Mouse (Mus musculus): ENCODE data around the gene B230307C23Rik.
"Not testable (repeated sequence)": the region's sequence is repeated elsewhere in the genome, so short reads cannot be mapped to it uniquely, and the experiment has no call there.

The B230307C23Rik gene

DNA sequence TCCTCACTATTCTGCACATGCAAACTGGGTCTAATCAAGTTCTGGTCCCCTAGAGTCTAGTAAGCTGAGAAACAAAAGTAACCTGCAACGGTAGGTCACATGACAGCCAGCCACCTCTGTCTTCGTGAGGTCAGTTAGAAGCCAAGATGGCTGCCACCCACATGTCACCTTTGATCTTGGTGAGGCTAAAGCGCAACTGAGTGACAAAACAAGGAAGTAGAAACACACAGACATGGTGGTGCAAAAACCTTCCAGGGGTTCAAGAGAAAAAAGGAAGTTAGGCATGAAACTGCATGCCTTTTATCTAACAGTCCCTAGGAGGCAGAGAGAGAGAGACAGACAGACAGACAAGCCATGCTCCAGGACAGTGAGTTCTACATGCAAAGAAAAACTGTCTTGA is 25.0 kb downstream of the B230307C23Rik start:
- DNase-seq: no peak

DNA sequence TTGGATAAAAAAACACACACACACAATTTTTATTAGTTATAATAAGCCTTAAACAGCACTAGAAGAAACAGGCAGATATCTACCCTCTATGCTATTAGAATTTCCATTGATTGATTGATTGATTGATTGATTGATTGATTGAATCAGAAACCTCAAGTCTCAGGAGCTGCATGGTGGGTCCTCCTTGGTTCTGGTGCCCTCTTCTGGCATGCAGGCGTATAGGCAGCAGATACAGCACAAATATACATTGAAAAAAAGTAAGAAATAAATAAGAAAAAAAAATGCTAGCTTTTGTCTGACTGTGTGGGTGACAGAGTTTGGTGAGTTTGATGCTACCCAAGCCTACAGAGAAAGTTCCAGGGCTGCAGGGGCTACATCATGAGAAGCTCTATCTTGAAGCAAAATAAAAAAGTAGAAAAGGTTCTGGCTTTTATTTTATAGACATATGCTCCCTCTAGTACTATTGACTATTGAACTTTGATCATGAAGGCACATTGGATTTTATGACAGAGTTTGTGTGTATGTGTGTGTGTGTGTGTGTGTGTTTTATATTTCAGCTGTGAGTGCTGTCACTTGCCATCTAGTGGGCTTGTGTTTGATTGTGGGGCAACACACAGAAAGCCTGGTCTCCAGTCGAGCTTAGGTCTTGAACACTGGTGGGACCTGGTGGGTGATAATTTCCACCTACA is 25.7 kb downstream of the B230307C23Rik start:
- no peak for DNase-seq

DNA sequence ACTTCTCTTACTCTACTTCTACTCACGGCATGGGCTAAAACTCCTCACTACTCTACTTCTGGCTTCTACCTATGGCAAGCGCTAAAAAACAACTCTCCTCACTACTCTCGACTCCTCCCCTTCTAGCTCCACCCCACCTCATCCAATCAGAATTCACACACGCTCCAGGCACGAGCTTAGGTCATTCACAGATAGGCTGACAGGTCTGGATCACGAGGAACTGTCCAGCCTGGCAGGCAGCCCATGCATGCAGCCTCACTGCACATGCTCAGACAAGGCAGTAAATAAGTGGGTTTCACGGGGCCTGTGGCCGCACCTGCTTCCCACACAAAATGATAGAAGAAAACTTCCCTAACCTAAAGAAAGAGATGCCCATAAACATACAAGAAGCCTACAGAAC is 29.1 kb downstream of the B230307C23Rik start:
- not testable (repeated sequence) for DNase-seq

DNA sequence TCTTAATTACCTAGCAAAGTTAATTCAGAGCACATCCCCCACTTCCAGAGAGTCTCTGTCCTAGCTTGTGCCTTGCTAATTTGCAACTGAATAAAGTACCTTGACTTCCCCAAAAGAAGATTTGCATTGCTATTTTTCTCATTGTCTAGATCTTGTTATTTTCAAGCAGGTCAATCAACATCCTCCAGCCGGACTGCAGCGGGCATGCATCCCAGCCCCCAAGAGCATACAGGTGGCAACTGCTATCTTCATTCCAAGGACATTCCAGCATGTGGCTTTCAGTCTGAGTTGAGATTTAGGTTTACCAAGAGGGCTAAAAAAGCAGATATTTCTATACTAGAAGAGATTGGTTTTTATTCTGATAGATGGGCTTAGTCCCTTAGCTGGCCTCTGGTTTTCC is 37.9 kb downstream of the B230307C23Rik start:
- not testable (repeated sequence) for DNase-seq

- DNase-seq: peak; percentile 20
These were observed 44.6 kb downstream of the B230307C23Rik start for GRCm38 (mm10) chr16:98041676-98042075.

GRCm38 (mm10) chr16:98079382-98079781 is 82.3 kb downstream of the B230307C23Rik start:
- DNase-seq: not testable (repeated sequence)

GRCm38 (mm10) chr16:98081140-98081539 is 84.0 kb downstream of the B230307C23Rik start:
- not testable (repeated sequence) for DNase-seq

Data from kidney, adult 11 months (tissue).